Mouse (Mus musculus): ENCODE measurements at regions not wholly inside any gene's neighbourhood (a gene's known extent, or its start where the extent isn't known, plus 50 kb on each side); places are given as distances from the start of the nearest gene placed in this dataset.
A peak's percentile ranks its signal among the peaks of the same experiment; 100 is the strongest.
"Not testable (repeated sequence)": the region's sequence is repeated elsewhere in the genome, so short reads cannot be mapped to it uniquely, and the experiment has no call there.

DNA sequence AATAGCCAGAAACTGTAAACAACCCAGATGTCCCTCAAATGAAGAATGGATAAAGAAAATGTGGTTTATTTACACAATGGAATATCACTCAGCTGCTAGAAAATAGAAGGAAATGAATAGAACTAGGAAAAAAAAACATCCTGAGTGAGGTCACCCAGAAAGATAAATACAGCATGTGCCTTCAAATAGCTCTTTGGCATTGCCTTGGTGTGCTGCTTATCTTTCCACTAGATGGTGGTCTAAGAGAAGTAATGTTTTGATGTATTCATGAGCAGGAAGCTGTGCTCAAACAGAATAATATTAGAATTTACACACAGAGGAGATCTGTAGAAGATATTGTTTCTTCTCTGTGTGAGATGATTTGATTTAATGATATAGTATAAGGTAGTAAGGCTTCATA, 78.8 kb downstream of the Zfp619 start:
- DNase-seq (ENCODE audit: low read depth, low spot score) = peak; percentile 9

DNA sequence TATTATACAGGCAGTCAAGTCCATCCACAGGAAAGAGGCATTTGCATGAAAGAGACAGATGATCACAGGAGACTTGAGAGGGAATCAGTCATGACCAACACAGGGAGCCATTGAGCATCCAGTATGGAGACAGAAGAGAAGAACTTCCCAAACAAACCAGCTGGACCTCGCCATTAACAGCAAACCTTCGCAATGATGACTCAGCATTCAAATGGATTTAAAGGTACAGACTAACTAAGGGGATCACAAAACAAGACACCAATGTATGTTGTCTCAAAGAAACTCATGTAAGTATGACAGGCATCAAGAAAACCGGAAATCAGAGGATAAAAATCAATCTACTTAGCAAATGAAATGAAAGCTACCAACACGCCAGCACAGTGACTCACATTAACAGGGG, 96.2 kb downstream of the Zfp619 start:
- DNase-seq (ENCODE audit: low read depth, low spot score) = no peak

DNA sequence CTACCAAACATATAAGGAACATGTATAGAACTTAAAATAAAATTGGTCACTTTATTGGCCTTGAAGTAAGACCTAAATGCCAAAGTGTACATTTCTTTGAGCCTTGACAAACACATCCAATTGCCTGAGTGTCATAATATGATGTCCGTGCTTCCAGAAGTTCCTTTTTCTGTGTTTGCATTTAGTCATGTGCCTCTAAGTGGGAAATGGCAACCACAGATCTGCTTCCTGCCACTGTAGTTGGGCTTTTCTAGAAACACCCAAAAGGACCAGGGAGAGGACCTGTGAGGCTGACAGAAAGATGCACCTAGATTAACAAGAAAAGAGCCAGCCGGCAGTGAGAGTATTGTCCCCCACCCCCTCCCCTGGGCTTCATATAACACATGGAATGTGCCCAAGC, 97.5 kb downstream of the Zfp619 start:
- DNase-seq (ENCODE audit: low read depth, low spot score) = no peak

GRCm38 (mm10) chr7:39621796-39622195, 104.2 kb downstream of the Zfp619 start:
- no peak for DNase-seq (ENCODE audit: low read depth, low spot score)

- no peak for DNase-seq (ENCODE audit: low read depth, low spot score)
Observed at GRCm38 (mm10) chr7:39632836-39633235, 115.3 kb downstream of the Zfp619 start.

DNA sequence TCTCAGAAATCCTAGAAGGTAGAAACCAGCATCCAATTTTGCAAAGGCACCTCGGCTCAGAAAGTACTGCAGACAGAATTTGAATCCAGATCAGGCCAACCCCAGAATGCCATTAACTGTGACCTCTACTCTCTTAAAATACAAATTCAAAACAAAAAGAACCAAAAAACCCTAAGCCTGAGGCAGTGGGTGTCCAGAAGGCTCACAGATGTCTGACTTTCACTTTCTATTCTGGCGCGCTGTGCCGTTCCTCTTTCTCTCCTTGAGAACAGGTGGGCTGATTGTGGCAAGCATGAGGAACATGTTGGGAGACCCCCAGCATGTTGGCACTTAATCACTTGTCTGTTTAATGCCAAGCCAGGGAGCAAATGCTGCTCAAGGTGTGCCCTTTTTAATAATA, 124.8 kb downstream of the Zfp619 start:
- DNase-seq (ENCODE audit: low read depth, low spot score) = peak; percentile 7

DNA sequence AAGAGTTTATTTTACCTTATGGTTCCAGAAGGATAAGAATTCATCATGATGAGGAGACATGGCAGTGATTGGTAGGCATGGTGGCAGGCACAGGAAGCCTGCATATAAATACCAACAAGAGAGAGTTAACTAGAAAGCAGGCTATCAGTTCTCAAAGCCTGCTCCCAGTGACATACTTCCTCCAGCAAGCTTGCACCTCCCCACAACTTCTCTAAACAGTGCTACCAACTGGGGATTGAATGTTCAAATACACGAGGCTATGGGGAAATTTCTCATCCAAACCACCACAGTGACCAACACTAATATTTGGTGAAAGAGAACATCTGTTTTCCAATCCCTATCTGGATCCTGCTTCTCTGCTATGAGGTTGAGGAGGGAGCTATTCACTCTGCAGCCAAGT, 125.8 kb downstream of the Zfp619 start:
- no peak for DNase-seq (ENCODE audit: low read depth, low spot score)

DNA sequence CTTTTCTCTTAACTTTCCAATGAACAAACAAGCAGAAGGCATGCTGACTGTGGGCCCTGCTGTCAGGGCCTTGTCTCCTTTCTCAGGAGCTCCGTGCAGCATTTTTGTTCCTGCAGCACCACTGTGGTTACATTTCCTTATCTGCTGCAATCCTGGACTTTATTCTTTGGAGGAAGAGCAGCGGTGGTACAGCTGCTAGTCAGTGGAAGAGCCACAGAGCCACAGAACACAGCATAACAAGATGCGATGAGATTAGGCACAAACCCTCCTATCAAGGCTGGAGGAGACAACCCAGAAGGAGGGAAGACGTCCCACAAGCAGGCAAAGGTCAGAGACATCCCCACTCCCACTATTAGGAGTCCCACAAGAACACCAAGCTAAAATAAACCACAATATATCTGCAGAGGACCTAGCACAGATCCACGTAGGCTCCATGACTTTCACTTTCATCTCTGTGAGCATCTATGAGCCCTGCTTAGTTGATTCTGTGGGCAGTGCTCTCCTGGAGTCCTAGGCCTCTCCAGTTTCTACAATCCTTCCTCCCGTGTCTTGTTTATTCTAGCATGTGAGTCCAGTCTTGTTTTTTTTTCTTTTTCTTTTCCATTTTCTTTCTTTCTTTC, 133.0 kb downstream of the Zfp619 start:
- no peak for DNase-seq (ENCODE audit: low read depth, low spot score)

DNA sequence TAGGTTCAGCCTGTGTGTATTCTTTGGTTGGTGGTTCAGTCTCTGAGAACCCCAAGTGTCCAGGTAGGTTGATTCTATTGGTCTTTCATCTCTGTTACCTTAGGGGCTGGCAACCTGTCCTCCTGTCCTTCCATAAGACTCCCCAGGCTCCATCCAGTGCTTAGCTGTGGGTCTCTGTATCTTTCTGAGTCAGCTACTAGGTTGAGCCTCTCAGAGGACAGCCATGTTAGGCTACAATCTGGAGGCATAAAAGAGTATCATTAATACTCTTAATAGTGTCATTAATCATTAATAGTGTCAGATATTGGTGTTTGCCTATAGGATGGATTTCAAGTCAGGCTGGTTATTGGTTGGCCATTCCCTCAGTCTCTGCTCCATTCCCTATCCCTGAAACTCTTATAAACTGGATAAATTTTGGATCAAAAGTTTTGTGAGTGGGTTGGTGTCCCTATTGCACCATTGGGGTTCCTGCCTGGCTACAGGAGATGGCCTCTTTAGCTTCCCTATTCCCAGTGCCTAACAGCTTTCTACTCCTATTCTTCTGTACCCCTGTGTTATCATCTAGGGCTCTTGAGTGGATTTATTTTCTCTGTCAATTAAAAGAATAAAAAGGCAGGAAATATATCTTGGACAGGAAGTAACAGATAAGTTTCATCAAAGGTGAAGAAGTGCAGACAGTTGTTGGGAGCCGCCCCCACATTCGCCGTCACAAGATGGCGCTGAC, 137.2 kb downstream of the Zfp619 start:
- no peak for DNase-seq (ENCODE audit: low read depth, low spot score)

GRCm38 (mm10) chr7:39655287-39655652, 137.7 kb downstream of the Zfp619 start:
- DNase-seq (ENCODE audit: low read depth, low spot score) = not testable (repeated sequence)

DNA sequence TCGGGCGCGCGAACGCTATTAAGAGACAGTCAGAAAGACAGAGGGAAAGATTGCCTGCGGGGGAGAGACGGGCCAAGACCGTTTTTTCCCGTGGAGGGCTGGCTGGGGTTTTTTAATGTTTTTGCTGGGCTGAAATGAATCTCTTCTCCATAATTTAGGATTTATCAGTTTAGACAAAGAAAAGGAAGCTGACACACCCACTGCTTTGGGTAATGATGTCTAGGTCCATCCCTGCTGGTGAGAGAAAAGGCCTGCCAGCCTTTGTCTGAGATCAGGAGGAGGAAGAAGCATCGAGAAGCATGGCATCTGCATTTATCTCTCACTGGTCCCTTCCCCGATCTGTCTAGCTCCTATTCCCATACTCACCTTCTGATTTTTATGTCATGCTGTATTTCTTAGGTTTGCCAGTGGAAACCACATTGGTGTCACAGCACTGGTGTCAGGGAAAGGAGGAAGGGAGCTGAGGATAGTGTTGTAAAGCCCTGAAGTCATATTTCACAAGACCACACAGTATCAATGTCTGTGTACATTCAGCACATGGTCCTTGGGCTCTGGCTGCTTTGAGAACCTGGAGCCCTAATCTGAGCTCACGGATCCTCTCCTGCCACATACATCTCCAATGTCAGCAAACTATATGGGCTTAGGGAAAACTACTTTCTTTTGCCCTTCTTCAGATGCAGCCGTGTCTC, 138.3 kb downstream of the Zfp619 start:
- DNase-seq (ENCODE audit: low read depth, low spot score) = no peak

- DNase-seq (ENCODE audit: low read depth, low spot score) = no peak
Observed at GRCm38 (mm10) chr7:39659597-39659996, 142.0 kb downstream of the Zfp619 start.

DNA sequence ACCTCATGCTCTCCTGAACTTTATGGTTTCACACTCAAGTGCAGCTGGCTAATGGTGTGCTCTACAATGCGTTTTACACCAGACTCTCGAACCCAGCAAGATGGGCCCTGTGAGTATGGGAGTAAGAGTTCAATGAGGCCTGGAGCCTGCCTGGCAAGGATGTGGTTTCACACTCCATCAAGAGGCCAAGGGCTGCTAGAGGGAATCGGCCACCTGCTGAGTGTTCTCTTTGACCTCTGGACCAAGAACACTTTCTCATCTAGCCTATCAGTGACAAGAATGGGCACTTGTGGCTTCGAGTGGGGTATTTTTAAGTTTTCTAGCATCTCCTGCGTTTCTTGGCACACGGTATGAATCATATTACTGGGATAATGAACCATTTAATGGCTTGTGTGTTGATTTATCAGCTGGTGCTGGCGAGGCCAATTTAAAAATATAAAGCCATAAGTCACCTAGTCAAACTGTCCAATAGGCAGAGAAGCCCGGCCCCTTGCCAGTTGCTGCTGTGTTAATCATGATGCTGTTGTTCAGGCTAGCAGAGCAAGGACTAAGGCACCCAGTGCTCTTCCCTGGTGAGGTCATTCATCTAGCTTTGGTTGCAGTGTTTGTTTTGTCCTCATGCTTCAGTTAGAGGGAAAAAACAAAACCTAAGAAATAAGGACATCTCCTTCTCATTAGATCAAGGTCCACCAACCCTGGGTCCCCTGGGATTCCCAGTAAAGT, 157.7 kb downstream of the Zfp619 start:
- DNase-seq (ENCODE audit: low read depth, low spot score) = no peak

DNA sequence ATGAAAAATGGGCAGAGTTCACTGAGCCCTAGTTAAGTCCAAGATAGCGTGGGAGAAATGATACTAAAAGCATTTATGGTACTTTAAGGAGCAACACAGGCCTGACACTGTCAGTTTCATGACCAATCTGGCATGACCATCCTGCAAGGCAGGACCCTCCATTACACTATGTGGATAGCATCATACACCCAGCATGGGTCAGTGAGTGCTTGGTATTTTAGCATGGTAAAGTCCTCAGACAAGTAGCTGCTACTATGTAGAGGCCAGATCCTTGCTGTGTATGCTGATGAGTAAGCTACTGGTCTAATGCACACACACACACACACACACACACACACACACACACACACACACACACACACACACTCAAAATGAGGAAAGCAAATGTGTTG, 158.3 kb downstream of the Zfp619 start:
- no peak for DNase-seq (ENCODE audit: low read depth, low spot score)

DNA sequence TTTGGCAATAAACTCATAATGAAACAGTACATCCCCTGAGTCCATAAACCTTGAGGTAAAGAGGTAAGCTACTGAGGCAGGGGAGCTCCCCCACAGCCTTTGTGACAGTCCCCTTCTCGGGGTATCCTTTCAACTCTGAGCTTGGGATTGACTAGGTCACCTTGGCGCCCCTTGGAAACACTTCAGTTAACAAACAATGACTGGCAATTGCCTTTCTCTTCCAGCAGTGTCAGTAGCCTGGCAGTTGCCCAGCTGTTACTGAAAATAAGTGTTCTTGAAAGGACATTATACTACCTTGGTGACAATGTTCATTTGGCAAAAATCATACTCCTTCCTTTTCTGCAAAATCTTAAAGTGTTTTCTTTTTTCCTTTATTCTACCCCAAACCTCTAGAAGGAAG, 162.8 kb downstream of the Zfp619 start:
- no peak for DNase-seq (ENCODE audit: low read depth, low spot score)

- no peak for DNase-seq (ENCODE audit: low read depth, low spot score)
Observed at GRCm38 (mm10) chr7:39696589-39696988, 179.0 kb downstream of the Zfp619 start.

DNA sequence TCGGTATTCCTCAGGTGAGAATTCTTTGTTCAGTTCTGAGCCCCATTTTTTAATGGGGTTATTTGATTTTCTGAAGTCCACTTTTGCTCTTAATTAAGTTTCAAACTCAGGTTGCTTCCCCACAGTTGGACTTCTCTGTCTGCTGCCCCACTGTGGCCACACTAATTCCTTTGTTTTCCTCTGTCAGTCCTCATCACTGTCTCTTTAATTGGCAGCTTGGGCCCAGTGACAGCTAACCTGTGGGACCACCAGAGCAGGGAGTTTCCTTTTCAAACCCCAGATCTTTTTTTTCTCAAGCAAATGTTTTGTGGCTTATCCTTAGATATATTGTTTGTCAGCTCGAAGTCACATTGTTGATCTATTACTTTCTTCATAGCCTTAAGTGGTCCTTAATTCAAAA, 183.9 kb downstream of the Zfp619 start:
- DNase-seq (ENCODE audit: low read depth, low spot score) = no peak

DNA sequence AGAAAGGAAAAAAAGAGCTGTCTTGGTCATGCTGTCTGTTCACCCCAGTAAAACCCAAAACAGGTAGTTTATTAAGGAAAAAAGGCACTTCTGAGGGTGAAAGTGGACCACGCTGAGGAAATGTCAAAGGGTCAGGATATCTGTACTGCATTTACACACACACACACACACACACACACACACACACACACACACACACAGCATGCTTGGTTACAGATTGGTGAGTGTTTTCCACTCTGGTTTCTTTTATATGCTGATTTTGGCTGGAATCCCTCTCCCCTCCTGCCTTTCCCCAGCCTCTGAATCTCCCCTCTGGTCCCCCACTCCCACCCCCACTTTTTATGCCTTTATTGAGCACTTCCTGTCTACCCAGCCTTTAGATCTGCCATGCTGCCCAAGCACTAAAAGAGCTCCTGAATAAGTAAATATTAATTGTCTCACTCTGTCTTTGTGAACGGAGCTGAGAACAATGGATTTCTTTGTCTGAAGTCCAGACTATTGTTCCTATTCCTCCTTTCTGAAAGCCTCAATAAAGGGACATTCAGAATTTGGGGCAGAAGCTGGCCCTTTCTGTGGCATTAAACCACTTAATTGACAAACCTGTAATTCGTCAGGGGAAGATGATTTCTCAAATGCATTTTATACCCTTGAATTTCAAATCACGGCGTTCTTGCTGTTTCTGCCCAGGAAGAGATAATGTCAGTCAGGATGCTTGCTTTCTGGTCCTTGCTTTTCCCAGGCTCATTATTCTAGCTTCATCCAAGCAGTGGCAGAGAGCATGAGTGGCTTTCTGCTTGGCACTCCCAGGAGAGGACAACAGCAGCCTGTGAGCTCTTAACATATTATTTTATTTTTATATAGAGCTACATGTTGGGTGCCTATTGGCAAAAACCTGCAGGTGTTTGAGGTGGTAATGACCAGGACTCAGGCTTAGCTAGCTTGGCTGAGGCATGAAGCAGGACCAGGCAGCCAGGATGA, 187.8 kb downstream of the Zfp619 start:
- no peak for DNase-seq (ENCODE audit: low read depth, low spot score)

DNA sequence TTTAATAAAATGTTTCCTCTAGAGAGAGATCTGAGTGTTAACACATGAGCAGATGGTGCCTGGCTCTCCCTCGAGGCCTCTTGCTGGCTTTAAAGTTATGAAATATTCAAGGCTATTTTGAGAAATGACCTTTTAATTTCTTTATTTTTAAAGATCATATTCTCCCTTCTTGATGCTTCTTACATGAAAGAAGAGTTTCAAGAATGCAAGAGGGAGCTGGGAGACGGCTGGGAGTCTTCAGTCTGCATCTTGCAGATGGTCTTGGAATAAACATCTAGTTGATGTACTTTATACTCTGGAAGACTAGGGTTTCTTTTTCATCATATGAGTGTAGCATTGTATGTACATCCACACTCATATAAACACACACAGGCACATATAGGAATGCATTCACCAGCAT, 189.0 kb downstream of the Zfp619 start:
- DNase-seq (ENCODE audit: low read depth, low spot score) = no peak

DNA sequence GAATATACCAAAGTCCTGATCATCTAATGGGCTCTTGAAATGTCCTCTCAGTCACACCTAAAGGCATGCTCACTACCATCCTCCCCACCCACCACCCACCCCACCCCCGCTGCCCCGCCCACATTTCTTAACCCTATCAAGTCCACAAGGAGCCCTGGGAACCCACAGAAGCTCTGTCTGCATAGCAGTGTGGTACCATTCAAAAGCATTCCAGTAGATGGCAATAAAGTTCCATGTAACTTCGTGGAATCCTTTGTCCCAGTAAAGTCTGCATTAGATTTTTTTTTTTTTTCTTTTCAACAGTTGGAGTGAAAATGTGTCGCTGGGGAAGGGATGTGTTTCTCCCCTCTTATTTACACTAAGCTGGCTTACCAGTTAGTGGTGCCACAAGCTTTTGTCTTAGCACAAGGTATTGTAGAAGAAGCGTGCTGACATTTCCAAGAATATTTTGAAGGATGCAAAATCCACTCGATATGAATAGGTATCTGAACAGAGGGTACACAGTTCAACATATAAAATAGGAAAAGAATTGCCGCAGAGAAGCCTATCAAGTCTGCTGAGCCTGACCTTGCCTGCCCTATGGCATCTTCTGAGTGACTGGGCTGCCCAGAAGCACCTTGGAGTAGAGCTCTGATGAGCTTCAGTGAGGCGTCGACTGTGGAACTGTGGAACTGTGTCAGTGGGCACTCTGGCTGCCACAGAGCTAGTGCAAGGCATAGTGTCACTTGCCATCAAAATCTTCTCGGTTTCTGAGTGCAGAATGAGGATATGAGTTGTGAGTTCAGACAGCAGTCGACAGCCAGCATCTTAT, 199.0 kb downstream of the Zfp619 start:
- peak; percentile 23 for DNase-seq (ENCODE audit: low read depth, low spot score)

Measured in 3T3-L1 (cell line).